Mouse (Mus musculus): ENCODE measurements around the gene Rab25.

- peak; percentile 66 for TF ChIP-seq CTCF (IDR thresholded peaks at IDR 0.05; ENCODE audit: control insufficient read depth, insufficient read depth, insufficient replicate concordance, low read depth, low read length)
- TF ChIP-seq POLR2A (IDR thresholded peaks at IDR 0.05; ENCODE audit: control insufficient read depth, low read depth, low read length): peak; percentile 37; the same call in 1 of the 2 replicates
Observed at GRCm38 (mm10) chr3:88553525-88553879, 5.4 kb upstream of the Rab25 start, which contains the start of gene Ubqln4.

All from testis, adult 2 months (tissue).